Mouse (Mus musculus) adipocyte (in vitro differentiated cells): ENCODE measurements around the gene Cfap126.
"Not testable (repeated sequence)": the region's sequence is repeated elsewhere in the genome, so short reads cannot be mapped to it uniquely, and the experiment has no call there.

ENCODE experiments used
- DNase-seq: peaks from one replicate; pipeline ENCODE4 v3.0.0-alpha.2; 2016; ENCODE audit warnings: low spot score

Cfap126 gene

DNA sequence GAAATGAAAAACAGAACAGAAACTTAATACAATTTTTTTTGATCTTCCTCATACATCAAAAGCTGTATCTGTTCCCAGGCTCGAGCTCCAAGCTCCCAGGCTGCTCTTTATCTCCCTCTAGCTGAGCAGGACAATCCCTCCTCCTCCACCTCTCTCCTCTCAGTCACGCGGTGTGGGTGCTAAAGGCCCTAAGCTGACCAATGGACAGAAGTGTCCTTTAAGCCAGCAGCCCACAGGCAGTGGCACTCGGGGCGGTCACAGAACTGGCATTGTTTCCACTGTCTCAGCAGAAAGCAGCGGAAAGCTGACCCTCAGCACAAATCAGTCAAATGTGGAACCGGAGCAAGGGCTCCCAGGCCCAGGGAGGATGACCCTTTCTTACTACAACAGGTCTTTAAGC lies 15.5 kb downstream of the Cfap126 start:
- no peak for DNase-seq

DNA sequence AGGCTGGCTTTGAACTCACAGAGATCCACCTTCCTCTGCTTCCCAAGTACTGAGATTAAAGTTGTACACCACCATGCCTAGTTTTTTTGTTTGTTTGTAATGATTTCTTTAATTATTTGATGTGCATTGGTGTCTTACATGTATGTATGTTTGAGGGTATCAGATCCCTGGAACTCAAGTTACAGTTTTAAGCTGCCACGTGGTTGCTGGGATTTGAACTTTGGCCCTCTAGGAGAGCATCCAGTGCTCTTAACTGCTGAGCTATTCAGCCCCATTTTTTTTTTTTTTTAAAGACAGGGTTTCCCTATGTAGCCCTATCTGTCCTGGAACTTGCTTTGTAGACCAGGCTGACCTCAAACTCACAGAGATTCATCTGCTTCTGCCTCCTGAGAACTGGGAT lies 17.3 kb downstream of the Cfap126 start:
- no peak for DNase-seq

DNA sequence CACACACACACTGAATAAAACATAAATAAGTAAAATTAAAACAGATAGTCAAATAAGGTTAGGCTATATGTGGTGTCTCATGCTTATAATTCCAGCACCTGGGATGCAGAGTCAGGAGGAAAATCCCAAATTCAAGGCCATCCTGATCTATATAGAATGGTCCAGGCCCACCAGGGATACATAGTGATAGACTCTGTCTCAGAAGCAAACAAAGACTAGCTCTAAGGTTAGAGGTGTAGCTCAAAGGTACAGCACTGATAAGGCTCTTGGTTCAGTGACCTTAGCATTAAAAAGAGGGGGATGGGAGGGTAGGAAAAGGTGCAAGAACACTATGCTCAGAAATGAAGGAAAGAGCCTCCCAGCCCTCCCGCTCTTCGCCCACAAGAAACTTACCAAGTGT lies 21.9 kb downstream of the Cfap126 start:
- DNase-seq: no peak

DNA sequence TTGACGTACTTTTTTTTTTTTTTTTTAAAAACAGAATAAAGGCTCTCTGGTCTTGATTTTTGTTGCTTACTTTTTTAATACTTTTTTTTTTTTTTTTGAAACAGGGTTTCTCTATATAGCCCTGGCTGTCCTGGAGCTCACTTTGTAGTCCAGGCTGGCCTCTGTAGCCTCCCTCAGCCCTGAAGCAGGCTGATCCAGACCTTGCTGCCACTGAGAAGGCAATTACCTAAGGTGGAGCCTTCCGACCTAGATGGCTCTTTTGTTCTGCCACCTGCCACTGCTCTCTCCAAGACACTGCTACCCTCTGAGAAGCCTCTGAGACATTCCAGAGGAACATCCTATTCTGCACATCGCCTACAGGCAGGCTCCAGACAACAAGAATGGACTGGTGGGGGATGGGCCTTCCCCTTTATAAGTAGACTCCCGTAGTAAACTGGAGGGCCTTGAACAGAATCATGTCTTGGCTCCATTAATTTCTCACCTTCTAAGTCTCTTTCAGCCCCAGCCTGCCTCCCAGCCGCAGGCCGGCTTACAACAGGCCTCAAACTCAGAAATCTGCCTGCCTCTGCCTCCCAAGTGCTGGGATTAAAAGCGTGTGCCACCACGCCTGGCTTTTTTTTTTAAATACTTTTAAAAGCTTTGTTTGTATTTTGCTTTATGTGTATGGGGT lies 23.9 kb downstream of the Cfap126 start:
- DNase-seq: not testable (repeated sequence)

DNA sequence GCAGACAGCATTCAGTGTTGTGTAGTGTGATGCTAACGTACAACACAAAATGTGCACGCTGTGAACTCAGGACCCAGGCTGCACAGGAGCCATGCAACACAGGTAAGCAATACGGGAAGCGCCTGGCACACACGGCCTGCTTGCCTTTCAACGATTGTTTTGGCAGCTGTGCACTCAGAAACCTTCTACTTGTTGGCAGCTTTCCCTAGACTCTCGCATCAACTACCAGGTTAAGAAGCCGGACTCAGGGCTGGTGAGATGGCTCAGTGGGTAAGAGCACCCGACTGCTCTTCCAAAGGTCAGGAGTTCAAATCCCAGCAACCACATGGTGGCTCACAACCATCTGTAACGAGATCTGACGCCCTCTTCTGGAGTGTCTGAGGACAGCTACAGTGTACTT lies 29.3 kb downstream of the Cfap126 start:
- DNase-seq: not testable (repeated sequence)

DNA sequence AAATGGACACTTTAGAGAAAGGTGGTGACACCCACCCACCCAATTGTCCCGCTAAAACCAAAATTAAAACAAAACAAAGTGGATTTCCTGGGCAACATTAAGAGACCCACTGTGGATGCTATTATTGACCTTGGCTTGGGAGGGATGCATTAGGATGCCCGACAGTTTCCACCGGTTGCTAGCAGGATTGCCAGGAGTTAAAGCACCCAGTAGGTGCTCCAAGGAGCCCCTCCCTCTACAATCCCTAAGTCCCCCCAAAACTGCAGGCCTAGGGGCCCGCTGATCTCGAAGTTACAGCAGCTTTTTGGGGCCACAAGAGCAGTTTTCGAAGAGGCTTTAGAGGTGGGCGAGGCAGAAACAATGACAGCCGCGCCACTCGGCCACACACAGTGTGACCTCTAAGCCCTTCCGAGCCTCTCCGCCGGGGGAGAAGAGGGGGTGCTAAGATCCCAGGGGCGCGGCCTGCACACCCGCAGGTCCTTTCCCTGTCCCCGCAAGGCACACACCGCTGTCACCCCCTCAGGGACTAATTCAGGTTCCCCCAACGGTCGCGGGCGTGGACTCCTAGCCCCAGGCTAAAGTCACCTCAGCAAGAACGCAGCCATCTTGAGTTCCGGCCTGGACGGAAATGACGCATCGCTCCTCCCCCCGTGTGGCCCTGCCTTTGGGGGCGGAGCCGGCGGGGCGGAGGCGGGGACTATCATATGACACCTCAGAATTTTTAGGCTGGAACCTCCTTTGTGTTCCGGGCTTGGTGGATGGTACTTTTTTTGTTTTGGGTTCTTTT lies 36.4 kb downstream of the Cfap126 start, which contains the start of the genes Sdhc and Mpz:
Gene Sdhc (minus strand): TSS at position 630 of the 787 bp plus-strand sequence.
Gene Mpz (plus strand): TSS at position 738 of the 787 bp plus-strand sequence.
- DNase-seq: peak; percentile 95

DNA sequence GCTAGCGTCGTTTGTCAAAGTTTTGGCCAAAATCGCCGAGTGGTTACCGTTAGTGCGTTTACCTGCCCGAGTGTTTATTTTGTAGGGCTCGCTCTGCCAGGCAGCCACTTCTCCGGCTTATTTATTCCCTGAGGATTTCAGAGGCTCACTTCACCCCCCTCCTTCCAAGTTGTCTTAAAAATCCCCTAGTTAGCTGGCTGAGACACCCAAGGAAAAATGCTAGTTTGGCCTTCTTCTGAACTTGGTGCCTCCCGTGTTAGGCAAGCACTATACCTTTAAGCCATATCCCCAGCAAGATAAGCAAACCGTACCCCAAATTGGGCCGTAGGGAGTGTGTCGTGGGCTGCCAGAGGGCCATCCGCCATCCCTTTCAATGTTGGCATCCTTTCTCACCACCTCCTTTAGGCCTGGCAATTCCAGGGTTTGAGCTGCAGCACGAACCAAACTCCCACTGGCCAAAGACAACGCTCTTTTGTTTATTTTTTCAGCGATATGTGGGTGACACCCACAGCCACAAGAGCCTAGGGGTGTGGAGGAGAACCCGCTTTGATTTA lies 37.2 kb downstream of the Cfap126 start:
- no peak for DNase-seq

DNA sequence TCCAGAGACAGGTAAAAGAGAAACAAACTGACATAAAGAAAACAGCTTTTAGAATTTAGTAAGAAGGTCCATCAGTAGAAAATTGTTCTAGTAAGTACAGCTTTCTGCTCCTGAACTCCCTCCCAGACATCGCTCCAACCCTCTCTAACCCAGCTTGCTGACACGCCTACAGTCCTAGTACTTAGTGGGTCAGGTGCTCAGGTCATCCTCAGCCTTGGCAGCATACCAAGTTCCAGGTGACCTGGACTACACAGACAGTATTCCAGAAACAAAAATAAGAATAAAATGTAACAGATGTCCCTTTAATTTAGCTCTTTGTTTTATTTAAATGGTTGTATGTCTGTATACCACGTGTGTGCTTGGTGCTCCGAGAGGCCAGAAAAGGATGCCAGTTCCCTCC lies 38.2 kb downstream of the Cfap126 start:
- no peak for DNase-seq

DNA sequence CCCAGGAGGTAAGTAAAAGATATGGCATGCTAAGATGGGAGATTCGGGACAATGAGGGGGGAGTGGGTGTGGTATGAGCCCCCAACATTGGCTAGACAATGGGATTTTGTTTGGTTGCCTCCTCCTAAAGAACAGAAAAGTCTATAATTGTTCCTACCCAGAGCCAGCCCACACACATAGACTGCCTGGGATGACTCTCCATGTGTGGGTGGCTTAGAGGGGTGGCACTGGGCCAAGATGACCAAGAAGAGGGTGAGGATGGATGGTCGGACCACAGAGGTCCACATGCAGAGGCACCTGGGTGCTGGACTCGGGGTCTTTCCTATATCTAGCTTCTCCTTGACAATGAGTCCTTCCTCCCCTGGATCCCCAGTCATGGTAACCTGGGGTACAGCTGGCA lies 42.9 kb downstream of the Cfap126 start:
- DNase-seq: no peak

DNA sequence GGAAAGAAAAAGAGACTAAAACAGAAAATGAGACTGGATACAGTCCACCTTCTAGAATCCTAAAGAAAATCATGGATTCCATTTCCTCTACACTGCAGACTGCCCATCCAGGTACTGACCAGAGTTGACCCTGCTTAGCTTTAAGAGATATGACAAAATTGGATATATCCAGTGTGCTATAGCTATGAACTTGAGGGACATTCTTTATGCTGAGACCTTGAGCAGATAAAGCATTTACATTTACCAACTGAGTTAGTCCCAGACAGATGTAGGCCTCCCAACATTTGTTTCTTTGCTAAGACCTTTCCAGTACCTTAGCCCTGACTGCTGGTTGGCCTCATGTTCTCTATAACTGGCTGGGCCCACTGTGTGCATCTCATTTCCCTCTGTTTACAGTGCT lies 44.2 kb downstream of the Cfap126 start:
- DNase-seq: no peak

DNA sequence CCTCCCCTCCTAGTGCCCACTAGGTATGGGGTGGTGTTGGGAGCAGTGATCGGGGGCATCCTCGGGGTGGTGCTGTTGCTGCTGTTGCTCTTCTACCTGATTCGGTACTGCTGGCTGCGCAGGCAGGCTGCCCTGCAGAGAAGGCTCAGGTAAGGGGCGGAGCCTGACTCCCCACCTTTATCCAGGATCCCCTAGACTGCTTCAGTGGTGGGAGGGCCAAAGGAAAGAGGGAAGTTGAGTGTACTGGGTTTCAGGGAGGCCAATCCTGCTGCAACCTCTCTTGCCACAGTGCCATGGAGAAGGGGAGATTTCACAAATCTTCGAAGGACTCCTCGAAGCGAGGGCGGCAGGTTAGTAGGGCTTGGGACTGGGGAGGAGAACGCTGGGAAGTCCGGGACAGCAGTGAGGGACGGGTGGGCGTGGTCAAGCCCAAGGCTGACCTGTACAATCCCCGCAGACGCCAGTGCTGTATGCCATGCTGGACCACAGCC lies 45.8 kb downstream of the Cfap126 start:
- DNase-seq: no peak

DNA sequence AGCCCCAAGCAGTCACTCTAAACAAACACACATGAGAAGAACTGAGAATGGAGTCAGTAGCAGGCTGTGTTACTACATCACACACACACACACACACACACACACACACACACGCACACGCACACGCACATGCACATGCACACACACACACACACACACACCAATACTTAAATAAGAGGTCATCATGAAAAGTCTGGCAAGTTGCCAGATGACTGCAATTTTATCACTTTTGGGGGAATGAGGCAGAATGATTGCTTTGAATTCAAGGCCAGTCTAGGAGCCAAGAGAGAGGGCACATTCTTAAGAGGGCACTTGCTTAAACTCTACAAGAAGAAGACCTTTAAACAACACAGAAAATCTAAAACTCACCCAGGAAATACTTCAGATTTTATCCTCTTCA lies 48.8 kb downstream of the Cfap126 start:
- DNase-seq: no peak

DNA sequence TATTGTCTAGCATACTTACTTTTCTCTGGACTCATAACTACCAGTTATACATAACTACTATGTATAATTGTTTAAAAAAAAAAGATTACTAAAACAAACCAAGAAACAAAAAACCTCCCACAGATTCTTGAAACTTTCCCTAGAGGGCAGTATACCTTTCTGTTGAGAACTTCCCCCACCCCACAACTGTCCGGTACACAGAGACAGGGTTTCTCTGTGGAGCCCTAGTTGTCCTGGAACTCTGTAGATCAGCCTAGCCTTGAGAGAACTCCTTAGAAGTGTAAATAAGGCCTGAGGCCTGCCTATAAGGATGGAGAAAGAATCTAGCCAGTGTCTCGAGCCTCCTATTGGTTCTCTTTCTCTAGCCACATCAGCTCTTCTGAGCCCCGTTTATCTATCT lies 50.5 kb downstream of the Cfap126 start:
- no peak for DNase-seq

DNA sequence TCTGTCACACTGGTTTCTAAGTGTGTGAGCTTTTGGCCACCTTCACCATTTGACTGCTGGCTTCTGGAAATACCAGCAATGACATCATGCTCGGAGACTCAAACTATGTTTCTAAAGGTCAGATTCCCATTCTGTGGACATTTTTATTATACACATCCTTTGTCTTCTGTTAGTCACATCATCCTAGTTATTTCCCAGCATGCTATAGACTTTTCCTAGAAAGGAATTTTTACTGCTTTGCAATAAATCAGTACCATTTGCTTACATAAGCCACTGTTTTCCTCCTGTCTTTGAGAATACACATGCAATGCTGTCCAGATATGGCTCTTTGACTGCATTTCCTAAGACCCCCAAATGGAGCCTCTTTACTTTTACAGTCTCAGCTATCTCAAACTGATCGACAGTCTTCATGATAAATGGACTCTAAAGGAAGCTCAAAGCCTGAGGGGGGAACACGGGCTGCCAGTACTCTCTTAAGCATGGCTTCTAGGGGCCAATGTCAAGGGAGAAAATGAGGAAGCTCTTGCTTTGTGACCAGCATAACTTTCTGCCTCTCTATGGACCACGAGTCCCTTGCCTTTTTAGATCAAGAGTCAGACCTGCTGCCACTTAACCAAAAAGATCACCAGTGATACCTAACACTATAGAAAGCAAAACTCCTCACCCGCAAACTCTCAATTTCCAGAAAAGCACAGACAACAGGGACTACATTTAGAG lies 52.1 kb downstream of the Cfap126 start:
- DNase-seq: no peak

DNA sequence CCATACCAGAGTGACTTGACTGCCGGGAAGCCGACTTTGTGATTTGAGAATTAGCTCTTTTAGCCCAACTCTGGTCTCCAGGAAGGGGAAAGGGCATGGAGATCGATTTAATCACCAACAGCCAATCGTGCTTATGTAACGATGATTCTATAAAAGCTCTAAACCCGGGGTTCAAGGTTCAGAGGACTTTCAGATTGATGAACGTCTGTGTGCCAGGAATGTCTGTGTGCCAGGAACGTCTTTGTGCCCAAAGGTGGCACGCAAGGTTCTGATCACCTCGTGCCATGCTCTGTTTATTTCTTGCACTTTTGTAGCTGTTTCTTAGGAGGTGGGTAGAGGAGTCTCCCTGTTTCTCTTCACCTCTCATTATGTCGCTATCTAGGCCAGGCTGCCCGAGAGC lies 55.2 kb downstream of the Cfap126 start:
- no peak for DNase-seq

DNA sequence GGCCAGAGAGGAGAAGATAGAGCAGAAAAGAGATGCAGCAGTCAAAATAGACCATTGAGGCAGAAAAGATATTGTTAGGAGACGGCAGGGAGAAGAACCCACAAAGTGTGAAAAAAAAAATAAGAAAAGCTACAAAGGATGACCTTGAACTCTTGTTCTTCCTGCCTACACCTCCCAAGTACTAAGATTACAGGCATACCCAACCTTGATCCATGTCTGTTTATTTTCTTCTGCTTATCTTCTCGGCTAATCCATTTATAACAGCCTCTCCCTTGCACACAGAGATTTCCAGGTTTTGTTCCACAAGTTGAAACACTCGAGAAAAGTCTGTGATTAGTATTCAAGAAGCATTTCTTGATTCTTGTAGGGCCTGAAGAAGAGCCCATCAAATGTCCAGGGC lies 56.2 kb downstream of the Cfap126 start:
- DNase-seq: no peak

DNA sequence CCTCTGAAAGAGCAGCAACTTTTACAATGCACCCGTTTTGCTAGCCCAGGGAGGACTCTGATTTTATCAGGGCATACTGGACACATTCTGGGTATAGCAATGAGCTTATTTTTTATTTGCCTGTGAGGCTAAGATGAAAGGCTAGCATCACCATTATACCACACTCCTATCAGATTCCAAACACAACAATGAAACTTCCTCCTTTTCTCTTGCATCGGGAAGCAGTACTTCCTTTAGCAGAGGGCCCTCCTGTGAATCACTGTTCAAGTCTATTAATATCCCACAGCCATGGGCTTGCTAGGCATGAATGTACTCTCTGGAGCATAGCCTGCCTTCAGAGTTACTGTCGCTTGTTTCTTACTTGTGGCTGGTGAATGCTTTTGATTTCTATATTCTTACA lies 57.4 kb downstream of the Cfap126 start:
- DNase-seq: no peak

DNA sequence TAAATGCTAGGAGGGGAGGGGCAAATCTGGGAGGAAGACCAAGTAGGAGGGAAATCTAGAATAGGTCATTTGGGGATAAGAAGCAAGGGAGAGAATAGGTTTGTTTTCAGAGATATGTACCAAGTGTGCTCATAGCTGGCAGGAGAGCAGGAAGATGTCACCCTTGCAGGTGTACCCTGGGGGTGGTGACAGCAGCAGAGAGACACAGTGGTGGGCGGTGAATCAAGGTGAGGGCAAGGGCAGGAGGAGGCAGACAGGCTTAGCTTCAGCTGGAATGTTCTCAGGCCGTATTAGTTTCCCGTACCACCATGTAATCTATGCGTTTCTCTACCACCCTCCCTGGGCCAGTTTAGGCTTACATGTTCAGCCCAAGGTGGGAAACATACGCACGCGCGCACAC lies 59.1 kb downstream of the Cfap126 start:
- DNase-seq: no peak
